Mouse (Mus musculus): ENCODE measurements at regions not wholly inside any gene's neighbourhood (a gene's known extent, or its start where the extent isn't known, plus 50 kb on each side); places are given as distances from the start of the nearest gene placed in this dataset.

DNA sequence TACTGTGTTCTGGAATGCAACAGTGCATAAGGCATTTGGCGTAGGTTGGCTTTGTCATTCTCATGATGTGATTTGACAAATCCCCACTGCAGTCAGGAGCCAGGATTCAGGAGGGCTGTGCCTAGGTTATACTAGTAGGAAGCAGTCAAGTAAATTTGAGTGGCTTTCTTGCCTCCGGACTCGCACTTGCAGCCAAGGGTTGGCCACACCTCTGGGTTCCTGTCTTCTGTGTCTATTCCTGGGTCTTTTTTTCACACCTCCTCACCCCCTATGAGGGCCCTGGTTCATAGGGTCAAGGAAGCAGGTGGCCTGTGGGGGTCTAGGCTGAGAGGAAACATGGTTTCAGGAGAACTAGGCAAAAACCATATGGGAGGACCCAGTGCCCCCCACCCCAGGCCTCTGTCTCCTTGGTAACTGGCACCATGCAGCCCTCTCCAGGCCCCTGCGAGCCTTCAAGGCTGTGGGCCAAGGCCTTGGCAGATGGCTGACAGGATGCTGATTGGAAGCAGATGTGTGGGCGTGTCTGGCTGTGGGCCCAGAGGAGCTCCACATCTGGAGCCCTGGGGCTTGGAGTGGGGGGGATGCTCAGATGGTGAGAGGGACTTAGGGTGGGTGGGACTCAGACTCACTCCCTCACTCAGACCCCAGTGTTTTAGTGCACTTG, 195.7 kb downstream of the Rgs3 start:
- no peaks in the 10 kb centered on the region for H3K4me1 ChIP-seq (ENCODE audit: insufficient read depth, low read length)

DNA sequence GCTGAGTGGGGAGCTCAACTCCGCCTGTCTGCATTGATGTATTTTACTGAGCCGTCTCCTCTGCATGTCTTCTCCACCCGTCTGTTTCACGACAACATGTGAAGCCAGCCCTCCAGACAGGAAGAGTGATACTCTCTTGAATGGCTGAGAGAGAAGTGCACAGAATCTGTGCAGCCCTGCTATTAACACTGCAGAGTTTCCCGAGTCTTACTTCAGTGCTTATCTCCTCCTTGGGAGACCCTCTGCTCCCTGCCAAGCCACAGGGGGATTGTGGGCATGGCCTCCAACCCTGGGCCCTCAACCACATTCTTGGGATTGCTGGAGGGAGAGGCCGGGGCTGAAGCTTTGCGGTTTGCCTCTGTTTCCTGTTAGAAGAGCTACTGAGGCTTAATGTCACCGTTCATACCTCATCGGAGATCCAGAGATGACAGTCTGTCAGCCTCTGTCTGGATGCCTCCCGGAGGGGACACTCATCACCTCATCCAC, 197.1 kb downstream of the Rgs3 start:
- Histone ChIP-seq H3K4me1 (ENCODE audit: insufficient read depth, low read length) (no peaks in the 10 kb centered on the region), H3K9ac (replicated peaks; ENCODE audit: low read length, poor library complexity, severe bottlenecking) (no peak overlapping the region), H3K27ac (ENCODE audit: low read depth, low read length) (no peak overlapping the region), H3K4me2 (ENCODE audit: low read depth, low read length, poor library complexity, severe bottlenecking) (no peak overlapping the region), H3K27me3 (ENCODE audit: insufficient read depth, low read length) (no peaks in the 10 kb centered on the region), H3K4me3 (ENCODE audit: low read depth, low read length) (no peak overlapping the region), H3K36me3 (ENCODE audit: insufficient read depth, low read length) (no peaks in the 10 kb centered on the region), H3K9me3 (ENCODE audit: low read length) (no peaks in the 10 kb centered on the region)
- no peak for TF ChIP-seq CTCF (IDR thresholded peaks at IDR 0.05)
- no peak for DNase-seq (ENCODE audit: low spot score)
- 64% methylated on average over 10 of the region's 10 CpGs for WGBS
- ATAC-seq (ENCODE audit: low FRiP score), result no peak

More for the DNA sequence above, 195.7 kb downstream of the Rgs3 start:
- no peak overlapping the region for H3K4me2 ChIP-seq (ENCODE audit: low read depth, low read length, poor library complexity, severe bottlenecking)
- no peak overlapping the region for H3K27ac ChIP-seq (ENCODE audit: low read depth, low read length)
- DNase-seq (ENCODE audit: low spot score), result peak; percentile 58
- no peaks in the 10 kb centered on the region for H3K27me3 ChIP-seq (ENCODE audit: insufficient read depth, low read length)
- TF ChIP-seq CTCF (IDR thresholded peaks at IDR 0.05), result no peak
- no peaks in the 10 kb centered on the region for H3K9me3 ChIP-seq (ENCODE audit: low read length)
- 0 out of 2 replicates have a peak, but pooled peaks have one; percentile 14 for ATAC-seq (ENCODE audit: low FRiP score)
- no peak overlapping the region for H3K9ac ChIP-seq (replicated peaks; ENCODE audit: low read length, poor library complexity, severe bottlenecking)
- WGBS, result 68% methylated on average over 5 of the region's 5 CpGs
- no peak overlapping the region for H3K4me3 ChIP-seq (ENCODE audit: low read depth, low read length)
- H3K36me3 ChIP-seq (ENCODE audit: insufficient read depth, low read length), result no peaks in the 10 kb centered on the region

DNA sequence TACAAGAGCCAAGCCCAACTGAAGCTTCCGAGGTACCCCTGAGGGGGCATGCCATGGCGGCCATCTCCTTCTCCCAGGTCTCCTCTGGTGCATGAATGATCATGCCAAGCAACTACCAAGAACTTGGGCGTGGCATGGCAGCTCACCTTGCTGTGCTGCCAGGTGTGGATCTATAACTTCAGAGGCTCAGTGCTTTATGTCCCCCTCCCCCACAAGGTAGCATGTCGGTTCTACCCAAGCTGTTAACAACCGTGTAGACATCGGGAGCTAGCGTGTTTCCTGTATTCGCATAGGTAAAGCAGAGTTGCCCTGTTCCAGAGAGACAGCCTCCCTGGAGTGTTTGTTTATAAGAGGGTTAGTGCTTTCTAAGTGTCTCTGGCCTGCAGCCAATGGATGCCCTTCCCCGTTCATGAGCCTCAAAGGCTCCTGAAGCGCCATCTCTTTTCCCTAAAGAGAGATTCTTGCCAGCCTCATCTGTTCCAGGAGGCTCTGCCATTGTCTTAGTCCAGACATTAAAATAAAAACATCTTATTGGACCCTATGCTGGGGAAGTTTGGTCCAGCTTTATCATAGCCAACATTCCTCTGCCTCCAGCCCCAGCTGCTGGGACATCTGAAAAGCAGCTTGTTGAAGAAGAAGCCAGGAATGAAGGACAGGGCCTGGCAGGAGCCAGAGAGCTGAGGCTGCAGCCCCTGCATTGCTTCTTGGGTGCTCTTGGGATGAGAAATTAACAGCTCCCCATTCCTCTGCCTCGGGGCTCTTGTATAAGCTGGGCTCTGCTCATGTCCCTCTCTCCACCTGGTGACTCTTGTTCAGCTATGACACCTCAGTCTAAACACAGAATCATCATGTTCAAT, 201.3 kb downstream of the Rgs3 start:
- no peak for DNase-seq (ENCODE audit: low spot score)
- Histone ChIP-seq H3K4me1 (ENCODE audit: insufficient read depth, low read length) (no peaks in the 10 kb centered on the region), H3K27ac (ENCODE audit: low read depth, low read length) (no peak overlapping the region), H3K27me3 (ENCODE audit: insufficient read depth, low read length) (no peaks in the 10 kb centered on the region), H3K4me3 (ENCODE audit: low read depth, low read length) (no peak overlapping the region), H3K4me2 (ENCODE audit: low read depth, low read length, poor library complexity, severe bottlenecking) (no peak overlapping the region), H3K9ac (replicated peaks; ENCODE audit: low read length, poor library complexity, severe bottlenecking) (no peak overlapping the region), H3K36me3 (ENCODE audit: insufficient read depth, low read length) (no peaks in the 10 kb centered on the region), H3K9me3 (ENCODE audit: low read length) (no peaks in the 10 kb centered on the region)
- no peak for TF ChIP-seq CTCF (IDR thresholded peaks at IDR 0.05)
- ATAC-seq (ENCODE audit: low FRiP score), result no peak
- WGBS, result 68% methylated on average over 11 of the region's 11 CpGs

DNA sequence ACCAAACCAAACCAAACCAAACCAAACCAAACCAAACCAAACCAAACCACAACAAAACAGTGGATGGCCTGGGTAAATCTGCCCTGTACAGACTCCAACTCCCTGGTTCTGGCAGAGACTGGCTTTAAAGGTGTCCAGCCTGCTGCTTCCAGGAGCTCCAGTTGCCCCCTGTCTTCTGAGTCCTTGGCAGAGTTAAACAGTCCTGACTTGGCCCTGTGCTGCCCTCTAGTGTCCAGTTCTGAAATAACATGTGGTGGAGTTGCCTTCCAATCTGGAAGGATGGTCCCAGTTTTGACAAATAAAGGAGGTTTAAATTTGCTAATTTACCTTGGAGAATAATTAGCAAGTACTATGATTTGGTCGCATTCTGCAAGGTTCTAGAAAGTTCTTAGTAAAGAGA, 202.0 kb downstream of the Rgs3 start:
- Histone ChIP-seq H3K4me3 (ENCODE audit: low read depth, low read length) (no peak overlapping the region), H3K9me3 (ENCODE audit: low read length) (no peaks in the 10 kb centered on the region), H3K4me1 (ENCODE audit: insufficient read depth, low read length) (no peaks in the 10 kb centered on the region), H3K9ac (replicated peaks; ENCODE audit: low read length, poor library complexity, severe bottlenecking) (no peak overlapping the region), H3K36me3 (ENCODE audit: insufficient read depth, low read length) (no peaks in the 10 kb centered on the region), H3K27ac (ENCODE audit: low read depth, low read length) (no peak overlapping the region), H3K27me3 (ENCODE audit: insufficient read depth, low read length) (no peaks in the 10 kb centered on the region), H3K4me2 (ENCODE audit: low read depth, low read length, poor library complexity, severe bottlenecking) (no peak overlapping the region)
- TF ChIP-seq CTCF (IDR thresholded peaks at IDR 0.05), result peak; percentile 99
- 2% methylated on average over 1 of the region's 1 CpGs for WGBS
- ATAC-seq (ENCODE audit: low FRiP score) (0 out of 2 replicates have a peak, but pooled peaks have one; percentile 48), DNase-seq (ENCODE audit: low spot score) (peak; percentile 87)

DNA sequence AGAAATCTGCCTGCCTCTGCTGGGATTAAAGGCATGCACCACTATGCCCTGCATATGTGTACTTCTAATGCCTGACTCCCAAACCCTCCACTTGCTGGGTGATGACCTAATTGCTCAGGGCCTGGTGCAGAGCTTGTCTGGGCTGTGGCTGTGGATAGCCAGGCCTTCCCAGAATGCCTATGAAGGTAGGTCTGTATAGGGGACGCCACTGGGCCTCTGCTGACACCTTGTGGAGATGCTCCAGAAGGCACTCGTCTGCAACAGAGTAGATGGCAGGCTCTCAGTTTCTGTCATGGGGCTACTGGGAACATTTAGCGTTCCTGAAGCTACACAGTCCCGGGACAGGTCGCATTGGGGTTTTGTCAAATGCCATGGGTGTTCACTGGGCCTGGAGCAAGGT, 201.4 kb upstream of the Zfp618 start:
- Histone ChIP-seq H3K27ac (ENCODE audit: low read depth, low read length) (no peak overlapping the region), H3K4me2 (ENCODE audit: low read depth, low read length, poor library complexity, severe bottlenecking) (no peak overlapping the region), H3K36me3 (ENCODE audit: insufficient read depth, low read length) (no peaks in the 10 kb centered on the region), H3K9me3 (ENCODE audit: low read length) (no peaks in the 10 kb centered on the region), H3K4me1 (ENCODE audit: insufficient read depth, low read length) (no peaks in the 10 kb centered on the region), H3K4me3 (ENCODE audit: low read depth, low read length) (no peak overlapping the region), H3K27me3 (ENCODE audit: insufficient read depth, low read length) (no peaks in the 10 kb centered on the region), H3K9ac (replicated peaks; ENCODE audit: low read length, poor library complexity, severe bottlenecking) (no peak overlapping the region)
- WGBS, result 10% methylated on average over 5 of the region's 5 CpGs
- TF ChIP-seq CTCF (IDR thresholded peaks at IDR 0.05), result peak; percentile 97
- ATAC-seq (ENCODE audit: low FRiP score), result peak; percentile 88
- peak; percentile 84 for DNase-seq (ENCODE audit: low spot score)

Data from midbrain, postnatal 0 days (tissue).